In the genomic region with DNA sequence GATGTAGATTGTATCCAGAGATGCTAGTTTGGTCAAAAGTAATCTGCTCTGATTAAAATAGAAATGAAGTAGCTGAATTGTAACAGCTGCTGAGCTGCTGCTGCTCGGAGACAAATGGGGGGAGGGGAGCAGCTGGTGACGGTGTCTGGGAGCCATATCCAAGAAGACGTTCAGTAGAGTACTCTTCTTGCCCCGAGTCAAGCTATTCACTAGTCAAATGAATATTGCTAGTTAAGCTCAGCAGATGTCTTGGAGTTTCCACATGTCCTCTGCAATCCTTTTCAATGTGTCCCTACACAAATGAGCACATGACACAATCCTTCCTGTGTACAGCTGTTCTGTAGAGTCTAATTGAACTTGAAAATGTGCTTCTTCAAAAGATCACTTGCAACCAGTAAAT, we compare ENCODE assay signal across 14 mouse cellular contexts.
DNase-seq lines count a peak whose midpoint lies in the region; ATAC-seq lines count a peak whose summit lies in the region.
"Had no signal": no experiment of that assay in that cellular context is flagged by ENCODE, and none has a peak within 500 bp of the region (broad histone marks: within the 10 kb centered on the region; RNA-seq: fewer than 3 reads in every experiment).

No protein-coding gene starts in this region.

- no peak overlapping the region for H3K9ac ChIP-seq in lung, embryonic 15.5 days
- H3K9ac ChIP-seq in forebrain, embryonic 11.5 days (ENCODE audit: low read length): no peak overlapping the region
- H3K9ac ChIP-seq: embryonic facial prominence, embryonic 13.5 days; heart, embryonic 15.5 days had no signal

- no peak for DNase-seq in lung, adult 18-20 months
- peak; percentile 52 for DNase-seq in brain, adult 2 months (ENCODE audit: low read depth, low spot score)
- DNase-seq in forebrain, embryonic 11.5 days (ENCODE audit: low spot score): peak; percentile 41
- DNase-seq in limb, embryonic 10.5 days (ENCODE audit: low spot score): peak; percentile 21
- no peak for DNase-seq in urinary bladder, adult 18-20 months (ENCODE audit: low spot score in 2 of 2)
- DNase-seq in right cerebral cortex, adult 2 months (ENCODE audit: low spot score in 2 of 2): no peak
- DNase-seq in heart, postnatal 14 days: no peak
- DNase-seq: adrenal gland, postnatal 10 days; cerebellum, adult 18-20 months; layer of hippocampus, postnatal 36 days had no signal

- no peak overlapping the region for H3K4me3 ChIP-seq in lung, embryonic 15.5 days
- H3K4me3 ChIP-seq in forebrain, embryonic 11.5 days (ENCODE audit: low read depth, low read length): no peak overlapping the region
- no peak overlapping the region for H3K4me3 ChIP-seq in limb, embryonic 10.5 days
- H3K4me3 ChIP-seq: embryonic facial prominence, embryonic 13.5 days; heart, embryonic 15.5 days; megakaryocyte, embryonic 14.5 days had no signal

- peak overlapping the region; percentile 41; the same call in 1 of the 2 replicates for H3K27ac ChIP-seq in lung, embryonic 15.5 days
- no peak overlapping the region for H3K27ac ChIP-seq in forebrain, embryonic 11.5 days (ENCODE audit: low read depth, low read length)
- no peak overlapping the region for H3K27ac ChIP-seq in limb, embryonic 10.5 days
- H3K27ac ChIP-seq: embryonic facial prominence, embryonic 13.5 days; heart, embryonic 15.5 days had no signal

- peaks cover 52% of the 10 kb centered on the region for H3K4me1 ChIP-seq in lung, embryonic 15.5 days
- peaks cover 4% of the 10 kb centered on the region; the same call in 1 of the 2 replicates for H3K4me1 ChIP-seq in forebrain, embryonic 11.5 days (replicated peaks; ENCODE audit: control insufficient read depth, insufficient read depth, low read length)
- H3K4me1 ChIP-seq in limb, embryonic 10.5 days: peaks cover 16% of the 10 kb centered on the region

- H3K27me3 ChIP-seq in lung, embryonic 15.5 days: no peaks in the 10 kb centered on the region
- no peaks in the 10 kb centered on the region for H3K27me3 ChIP-seq in forebrain, embryonic 11.5 days (ENCODE audit: control insufficient read depth, insufficient read depth, low read length)
- no peaks in the 10 kb centered on the region for H3K27me3 ChIP-seq in limb, embryonic 10.5 days (ENCODE audit: low read depth, poor library complexity, severe bottlenecking)
- H3K27me3 ChIP-seq: embryonic facial prominence, embryonic 13.5 days; heart, embryonic 15.5 days; megakaryocyte, embryonic 14.5 days had no signal

- no peak overlapping the region for H3K4me2 ChIP-seq in lung, embryonic 15.5 days
- no peak overlapping the region for H3K4me2 ChIP-seq in forebrain, embryonic 11.5 days (ENCODE audit: low read depth, low read length, severe bottlenecking)
- H3K4me2 ChIP-seq: embryonic facial prominence, embryonic 13.5 days; heart, embryonic 15.5 days had no signal

- H3K36me3 ChIP-seq in lung, embryonic 15.5 days: no peaks in the 10 kb centered on the region
- H3K36me3 ChIP-seq in forebrain, embryonic 11.5 days (ENCODE audit: control insufficient read depth, insufficient read depth, low read length): no peaks in the 10 kb centered on the region
- no peaks in the 10 kb centered on the region for H3K36me3 ChIP-seq in limb, embryonic 10.5 days
- H3K36me3 ChIP-seq: embryonic facial prominence, embryonic 13.5 days; heart, embryonic 15.5 days had no signal

- WGBS in lung, embryonic 15.5 days: 33% methylated on average over 4 of the region's 4 CpGs
- WGBS in forebrain, embryonic 11.5 days: 38% methylated on average over 4 of the region's 4 CpGs
- WGBS in limb, embryonic 10.5 days: 74% methylated on average over 4 of the region's 4 CpGs

- intact Hi-C loops in heart, postnatal 14 days (cut with DNase I): no loop called here

- no peaks in the 10 kb centered on the region for H3K9me3 ChIP-seq in lung, embryonic 15.5 days
- no peaks in the 10 kb centered on the region for H3K9me3 ChIP-seq in forebrain, embryonic 11.5 days (ENCODE audit: control insufficient read depth, low read length)
- no peaks in the 10 kb centered on the region for H3K9me3 ChIP-seq in limb, embryonic 10.5 days (replicated peaks)
- H3K9me3 ChIP-seq: embryonic facial prominence, embryonic 13.5 days; heart, embryonic 15.5 days had no signal

- no peak for ATAC-seq in lung, embryonic 15.5 days (ENCODE audit: borderline replicate concordance, extremely low read depth, low FRiP score, low TSS enrichment)
- ATAC-seq in forebrain, embryonic 11.5 days (replicated peaks; ENCODE audit: low FRiP score): no peak

Comparison
In these comparisons a context has a peak if more than half of its experiments do, and no peak if none do; other contexts are left out.
1. DNase-seq: peak in brain, adult 2 months (single experiment), forebrain, embryonic 11.5 days (single experiment) and limb, embryonic 10.5 days (single experiment); none in lung, adult 18-20 months (0 of 2), urinary bladder, adult 18-20 months (0 of 2), right cerebral cortex, adult 2 months (0 of 2) and heart, postnatal 14 days (0 of 2).